Mouse (Mus musculus) kidney, embryonic 16.5 days (tissue): ENCODE results near the gene Mrps5. TPM values are rescaled to one million over a fixed set of nuclear protein-coding genes. Genes with fewer than 3 reads are reported as not detected.
A peak's percentile ranks its signal among the peaks of the same experiment; 100 is the strongest.

Experiments used
- ATAC-seq: fragments of 200-750 bp; cut with Nextera tagmentation; 2 replicates; pipeline ENCODE4 v1.8.0; 2017; ENCODE audit warnings: moderate TSS enrichment; ENCODE audit not compliant: low FRiP score, low TSS enrichment
- H3K27ac ChIP-seq: fragments of 300-500 bp; sonication (generic); 2 replicates; pipeline ENCODE4 v1.5.1; 2014; ENCODE audit warnings: low read length
- H3K27me3 ChIP-seq: fragments of 300-500 bp; sonication (generic); 2 replicates; pipeline ENCODE4 v1.6.1; 2014; ENCODE audit warnings: low read length, control low read depth, mixed read lengths; ENCODE audit not compliant: insufficient read depth
- H3K36me3 ChIP-seq: fragments of 300-500 bp; sonication (generic); 2 replicates; pipeline ENCODE4 v1.6.1; 2014; ENCODE audit warnings: low read length, control low read depth, mixed read lengths; ENCODE audit not compliant: insufficient read depth
- H3K4me1 ChIP-seq: fragments of 300-500 bp; sonication (generic); 2 replicates; pipeline ENCODE4 v1.6.1; 2014; ENCODE audit warnings: low read length, control low read depth, mixed read lengths; ENCODE audit not compliant: insufficient read depth
- H3K4me2 ChIP-seq: fragments of 300-500 bp; sonication (generic); replicated peaks from 2 replicates; pipeline ENCODE4 v1.6.1; 2014; ENCODE audit warnings: low read depth, low read length
- H3K4me3 ChIP-seq: fragments of 300-500 bp; sonication (generic); 2 replicates; pipeline ENCODE4 v1.5.1; 2014; ENCODE audit warnings: mild to moderate bottlenecking, low read length
- H3K9ac ChIP-seq: fragments of 300-500 bp; sonication (generic); replicated peaks from 2 replicates; pipeline ENCODE4 v1.6.1; 2014; ENCODE audit warnings: low read length
- H3K9me3 ChIP-seq: fragments of 300-500 bp; sonication (generic); 2 replicates; pipeline ENCODE4 v1.6.1; 2016; ENCODE audit warnings: low read length, control low read depth
- WGBS: fragments of 180-500 bp; shearing (Covaris S2); extraction: QIAGEN DNeasy Blood & Tissue Kit; methylation state at CpG from one replicate; pipeline ENCODE4 v1.1.7; 2014; 5-methylcytosine and 5-hydroxymethylcytosine counted together
- polyA plus RNA-seq: library from polyadenylated mRNA; unstranded; fragments of >200 nt; fragmentation: Nextera tagmentation; extraction: Ambion mirVana; gene quantifications from 2 replicates; pipeline ENCODE4 v1.2.1, GENCODE M21; 2015

The Mrps5 gene
- polyA plus RNA-seq: 147 and 148 TPM in 2 replicates

GRCm38 (mm10) chr2:127586694-127587513, at the start of gene Mrps5, which contains the start of gene Zfp661:
Mrps5 (plus strand) TSS chr2:127587222.
Zfp661 (minus strand) TSS chr2:127587094.
- Histone ChIP-seq H3K4me1 (peaks cover 23% of the 10 kb centered on the region), H3K9ac (peak within 1 kb of the TSS; percentile 94), H3K4me3 (peak within 1 kb of the TSS; percentile 90), H3K27ac (peak within 1 kb of the TSS; percentile 91), H3K36me3 (no peaks in the 10 kb centered on the region; the same call in 1 of the 2 replicates), H3K9me3 (no peaks in the 10 kb centered on the region), H3K4me2 (peak within 1 kb of the TSS; percentile 81), H3K27me3 (no peaks in the 10 kb centered on the region)
- ATAC-seq: peak; percentile 76
- WGBS: 4% methylated on average over 39 of the region's 39 CpGs

GRCm38 (mm10) chr2:127537548-127537947, 49.5 kb upstream of the Mrps5 start:
- 71% methylated on average over 3 of the region's 3 CpGs for WGBS
- ATAC-seq: no peak
- Histone ChIP-seq H3K4me1 (no peaks in the 10 kb centered on the region), H3K4me3 (no peak overlapping the region), H3K9me3 (no peaks in the 10 kb centered on the region), H3K27me3 (peaks cover 28% of the 10 kb centered on the region), H3K27ac (no peak overlapping the region), H3K9ac (no peak overlapping the region), H3K36me3 (no peaks in the 10 kb centered on the region), H3K4me2 (no peak overlapping the region)

- H3K9ac ChIP-seq: no peak overlapping the region
- H3K9me3 ChIP-seq: no peaks in the 10 kb centered on the region
- 21% methylated on average over 4 of the region's 4 CpGs for WGBS
- no peaks in the 10 kb centered on the region for H3K4me1 ChIP-seq
- no peak overlapping the region for H3K27ac ChIP-seq
- ATAC-seq: 0 out of 2 replicates have a peak, but pooled peaks have one; percentile 16
- H3K27me3 ChIP-seq: peaks cover 34% of the 10 kb centered on the region
- no peaks in the 10 kb centered on the region for H3K36me3 ChIP-seq
- no peak overlapping the region for H3K4me3 ChIP-seq
- H3K4me2 ChIP-seq: no peak overlapping the region
Measured at GRCm38 (mm10) chr2:127539494-127539893, 47.5 kb upstream of the Mrps5 start.

- no peak within 1 kb of the TSS for H3K9ac ChIP-seq
- ATAC-seq: 0 out of 2 replicates have a peak, but pooled peaks have one; percentile 55
- no peaks in the 10 kb centered on the region for H3K9me3 ChIP-seq
- H3K4me3 ChIP-seq: peak within 1 kb of the TSS; percentile 15
- H3K36me3 ChIP-seq: no peaks in the 10 kb centered on the region
- H3K4me1 ChIP-seq: no peaks in the 10 kb centered on the region
- WGBS: 4% methylated on average over 29 of the region's 29 CpGs
- no peak within 1 kb of the TSS for H3K27ac ChIP-seq
- peaks cover 34% of the 10 kb centered on the region for H3K27me3 ChIP-seq
- peak within 1 kb of the TSS; percentile 29 for H3K4me2 ChIP-seq
Measured at GRCm38 (mm10) chr2:127541185-127541584, 45.8 kb upstream of the Mrps5 start, which contains the start of gene Prom2. Prom2 (minus strand) TSS chr2:127541467.

GRCm38 (mm10) chr2:127541697-127542096, 45.3 kb upstream of the Mrps5 start:
- WGBS: 86% methylated on average over 2 of the region's 2 CpGs
- ATAC-seq: no peak
- no peak overlapping the region for H3K27ac ChIP-seq
- no peaks in the 10 kb centered on the region for H3K36me3 ChIP-seq
- H3K4me1 ChIP-seq: no peaks in the 10 kb centered on the region
- H3K9ac ChIP-seq: no peak overlapping the region
- peaks cover 34% of the 10 kb centered on the region for H3K27me3 ChIP-seq
- no peaks in the 10 kb centered on the region for H3K9me3 ChIP-seq
- H3K4me3 ChIP-seq: no peak overlapping the region
- no peak overlapping the region for H3K4me2 ChIP-seq

GRCm38 (mm10) chr2:127548342-127549074, 38.5 kb upstream of the Mrps5 start:
- no peak for ATAC-seq
- Histone ChIP-seq H3K4me2 (no peak overlapping the region), H3K27me3 (no peaks in the 10 kb centered on the region), H3K4me1 (no peaks in the 10 kb centered on the region), H3K9me3 (no peaks in the 10 kb centered on the region), H3K4me3 (no peak overlapping the region), H3K9ac (no peak overlapping the region), H3K36me3 (no peaks in the 10 kb centered on the region), H3K27ac (no peak overlapping the region)
- WGBS: 73% methylated on average over 5 of the region's 5 CpGs

- Histone ChIP-seq H3K27ac (no peak overlapping the region), H3K27me3 (no peaks in the 10 kb centered on the region), H3K9me3 (no peaks in the 10 kb centered on the region), H3K36me3 (no peaks in the 10 kb centered on the region), H3K4me3 (no peak overlapping the region), H3K4me1 (no peaks in the 10 kb centered on the region), H3K4me2 (no peak overlapping the region), H3K9ac (no peak overlapping the region)
- ATAC-seq: no peak
Measured at GRCm38 (mm10) chr2:127549711-127550110, 37.3 kb upstream of the Mrps5 start.

- Histone ChIP-seq H3K36me3 (no peaks in the 10 kb centered on the region), H3K27me3 (no peaks in the 10 kb centered on the region), H3K9ac (no peak overlapping the region), H3K9me3 (no peaks in the 10 kb centered on the region), H3K4me2 (no peak overlapping the region), H3K4me3 (no peak overlapping the region), H3K4me1 (no peaks in the 10 kb centered on the region), H3K27ac (no peak overlapping the region)
- 81% methylated on average over 1 of the region's 1 CpGs for WGBS
- ATAC-seq: no peak
Measured at GRCm38 (mm10) chr2:127550446-127550845, 36.6 kb upstream of the Mrps5 start.

GRCm38 (mm10) chr2:127551078-127551477, 35.9 kb upstream of the Mrps5 start:
- H3K9me3 ChIP-seq: no peaks in the 10 kb centered on the region

More at GRCm38 (mm10) chr2:127551078-127551477, 35.9 kb upstream of the Mrps5 start:
- no peak overlapping the region for H3K27ac ChIP-seq
- WGBS: 55% methylated on average over 5 of the region's 5 CpGs
- H3K27me3 ChIP-seq: no peaks in the 10 kb centered on the region
- H3K4me1 ChIP-seq: no peaks in the 10 kb centered on the region
- no peak overlapping the region for H3K4me3 ChIP-seq
- ATAC-seq: no peak
- no peak overlapping the region for H3K4me2 ChIP-seq
- H3K9ac ChIP-seq: no peak overlapping the region
- no peaks in the 10 kb centered on the region for H3K36me3 ChIP-seq
